Mouse (Mus musculus): ENCODE results near the gene 4930407I10Rik.

DNA sequence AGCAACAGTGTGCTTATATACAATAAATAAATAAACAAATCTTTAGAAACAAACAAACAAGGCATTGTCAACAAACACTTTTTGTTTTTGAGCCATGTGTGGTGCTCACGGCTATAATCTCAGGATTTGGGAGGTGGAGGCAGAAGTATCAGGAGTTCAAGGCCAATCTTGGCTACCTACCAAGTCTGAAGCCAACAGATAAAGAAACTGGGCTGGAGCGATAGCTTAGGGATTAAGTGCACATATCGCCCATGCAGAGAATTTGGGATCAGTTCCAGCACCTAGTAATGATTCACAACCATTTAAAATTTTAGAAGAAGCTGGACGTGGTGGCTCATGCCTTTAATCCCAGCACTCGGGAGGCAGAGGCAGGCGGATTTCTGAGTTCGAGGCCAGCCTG lies 14.5 kb downstream of the 4930407I10Rik start:
- TF ChIP-seq CTCF (IDR thresholded peaks at IDR 0.05; ENCODE audit: borderline replicate concordance, insufficient read depth, low read length): no peak
- no peak for TF ChIP-seq POLR2A (IDR thresholded peaks at IDR 0.05; ENCODE audit: low read depth, low read length)

Data from embryonic fibroblast, embryonic 13.5 days (primary cell).